Mouse (Mus musculus) ES-Bruce4 (cell line): Measurements from ENCODE around the gene Frmd5. TPM values are rescaled to one million over a fixed set of nuclear protein-coding genes. Genes with fewer than 3 reads are reported as not detected.
A peak's percentile ranks its signal among the peaks of the same experiment; 100 is the strongest.

Source experiments
- H3K27ac ChIP-seq: 2 replicates; pipeline ENCODE4 v1.5.1; 2012; ENCODE audit warnings: low read length, inconsistent platforms; ENCODE audit not compliant: insufficient read depth
- H3K27me3 ChIP-seq: 2 replicates; pipeline ENCODE4 v1.6.1; 2012; ENCODE audit warnings: mild to moderate bottlenecking, low read length, inconsistent platforms; ENCODE audit not compliant: control insufficient read depth, poor library complexity, insufficient read depth, severe bottlenecking
- H3K36me3 ChIP-seq: 2 replicates; pipeline ENCODE4 v1.6.1; 2012; ENCODE audit warnings: inconsistent platforms, mild to moderate bottlenecking, low read length, moderate library complexity; ENCODE audit not compliant: control insufficient read depth, poor library complexity, insufficient read depth, severe bottlenecking
- H3K4me1 ChIP-seq: one replicate; pipeline ENCODE4 v1.8.1; 2011; ENCODE audit warnings: low read length; ENCODE audit not compliant: control insufficient read depth, insufficient read depth
- H3K4me3 ChIP-seq: 2 replicates; pipeline ENCODE4 v1.5.1; 2011; ENCODE audit warnings: low read depth, mild to moderate bottlenecking, low read length
- H3K9ac ChIP-seq: 2 replicates; pipeline ENCODE4 v1.6.1; 2012; ENCODE audit warnings: low read depth, mild to moderate bottlenecking, inconsistent platforms; ENCODE audit not compliant: poor library complexity, severe bottlenecking
- H3K9me3 ChIP-seq: replicated peaks from 2 replicates; pipeline ENCODE4 v1.6.1; 2012; ENCODE audit warnings: mild to moderate bottlenecking, low read length, inconsistent platforms; ENCODE audit not compliant: control insufficient read depth, poor library complexity, insufficient read depth, severe bottlenecking
- CTCF ChIP-seq: IDR thresholded peaks from one replicate; pipeline ENCODE4 v1.8.1; 2011; ENCODE audit warnings: low read depth, low read length
- EP300 ChIP-seq: IDR thresholded peaks from 2 replicates; pipeline ENCODE4 v1.6.1; 2011; ENCODE audit warnings: low read depth, low read length; ENCODE audit not compliant: insufficient read depth
- POLR2A ChIP-seq: IDR thresholded peaks from one replicate; pipeline ENCODE4 v1.8.1; 2011; ENCODE audit warnings: low read length; ENCODE audit not compliant: insufficient read depth
- polyA plus RNA-seq: library from polyadenylated mRNA; stranded (reverse); fragments of >200 nt; gene quantifications from 2 replicates; pipeline ENCODE4 v1.2.4, GENCODE M21; 2011; ENCODE audit warnings: low read depth; ENCODE audit not compliant: missing spikeins, insufficient read depth, insufficient read length

Gene Frmd5
- 10.5 and 11.0 TPM in 2 replicates for polyA plus RNA-seq

GRCm38 (mm10) chr2:121806959-121807653 lies at the start of gene Frmd5:
TSS of gene Frmd5 (minus strand) at chr2:121807087.
- TF ChIP-seq EP300 = no peak
- TF ChIP-seq CTCF = no peak
- TF ChIP-seq POLR2A = peak; percentile 37
- Histone ChIP-seq H3K27me3 (no peaks in the 10 kb centered on the region), H3K9me3 (no peaks in the 10 kb centered on the region), H3K36me3 (no peaks in the 10 kb centered on the region), H3K9ac (peak within 1 kb of the TSS; percentile 82), H3K27ac (no peak within 1 kb of the TSS; the same call in 1 of the 2 replicates), H3K4me1 (peaks cover 2% of the 10 kb centered on the region), H3K4me3 (peak within 1 kb of the TSS; percentile 96)

GRCm38 (mm10) chr2:121853974-121854373 lies 47.1 kb upstream of the Frmd5 start:
- H3K9me3 ChIP-seq = peaks cover 14% of the 10 kb centered on the region
- H3K4me3 ChIP-seq = no peak overlapping the region
- no peak overlapping the region for H3K9ac ChIP-seq
- no peaks in the 10 kb centered on the region for H3K36me3 ChIP-seq
- no peak overlapping the region for H3K27ac ChIP-seq
- TF ChIP-seq EP300 = no peak
- TF ChIP-seq POLR2A = no peak
- TF ChIP-seq CTCF = no peak
- no peaks in the 10 kb centered on the region for H3K27me3 ChIP-seq
- H3K4me1 ChIP-seq = no peaks in the 10 kb centered on the region

- H3K4me3 ChIP-seq = no peak overlapping the region
- H3K9ac ChIP-seq = no peak overlapping the region
- H3K27ac ChIP-seq = no peak overlapping the region
- no peaks in the 10 kb centered on the region for H3K36me3 ChIP-seq
- TF ChIP-seq POLR2A = no peak
- no peak for TF ChIP-seq EP300
- no peak for TF ChIP-seq CTCF
- H3K4me1 ChIP-seq = no peaks in the 10 kb centered on the region
- no peaks in the 10 kb centered on the region for H3K27me3 ChIP-seq
- peaks cover 22% of the 10 kb centered on the region for H3K9me3 ChIP-seq
Observed at GRCm38 (mm10) chr2:121852045-121852444, 45.2 kb upstream of the Frmd5 start.

GRCm38 (mm10) chr2:121846050-121846449 lies 39.2 kb upstream of the Frmd5 start:
- no peaks in the 10 kb centered on the region for H3K36me3 ChIP-seq
- H3K4me3 ChIP-seq = no peak overlapping the region
- no peaks in the 10 kb centered on the region for H3K27me3 ChIP-seq
- peaks cover 14% of the 10 kb centered on the region for H3K9me3 ChIP-seq
- H3K4me1 ChIP-seq = no peaks in the 10 kb centered on the region
- TF ChIP-seq CTCF (no peak), EP300 (no peak)
- no peak overlapping the region for H3K9ac ChIP-seq
- H3K27ac ChIP-seq = no peak overlapping the region

- Histone ChIP-seq H3K27me3 (no peaks in the 10 kb centered on the region), H3K4me3 (no peak overlapping the region), H3K9ac (no peak overlapping the region), H3K4me1 (no peaks in the 10 kb centered on the region), H3K27ac (no peak overlapping the region), H3K9me3 (peaks cover 5% of the 10 kb centered on the region; the same call in 1 of the 2 replicates), H3K36me3 (no peaks in the 10 kb centered on the region)
- no peak for TF ChIP-seq POLR2A
Observed at GRCm38 (mm10) chr2:121842249-121842648, 35.4 kb upstream of the Frmd5 start.

GRCm38 (mm10) chr2:121841453-121841852 lies 34.6 kb upstream of the Frmd5 start:
- Histone ChIP-seq H3K9ac (no peak overlapping the region), H3K4me3 (no peak overlapping the region), H3K27ac (no peak overlapping the region), H3K36me3 (no peaks in the 10 kb centered on the region), H3K4me1 (no peaks in the 10 kb centered on the region), H3K9me3 (peaks cover 5% of the 10 kb centered on the region; the same call in 1 of the 2 replicates), H3K27me3 (no peaks in the 10 kb centered on the region)
- no peak for TF ChIP-seq POLR2A

GRCm38 (mm10) chr2:121834926-121835325 lies 28.0 kb upstream of the Frmd5 start:
- H3K27me3 ChIP-seq = no peaks in the 10 kb centered on the region
- H3K9me3 ChIP-seq = peaks cover 5% of the 10 kb centered on the region; the same call in 1 of the 2 replicates
- H3K27ac ChIP-seq = no peak overlapping the region
- peaks cover 2% of the 10 kb centered on the region for H3K4me1 ChIP-seq
- H3K9ac ChIP-seq = peak overlapping the region; percentile 12; the same call in 1 of the 2 replicates
- TF ChIP-seq POLR2A (no peak), CTCF (no peak), EP300 (no peak)
- no peaks in the 10 kb centered on the region for H3K36me3 ChIP-seq
- peak overlapping the region; percentile 52 for H3K4me3 ChIP-seq
